Mouse (Mus musculus): ENCODE data around the gene Ckm. TPM values are rescaled to one million over a fixed set of nuclear protein-coding genes. Genes with fewer than 3 reads are reported as not detected.

Gene Ckm
- polyA plus RNA-seq, 2 experiments from 2014 or later = not detected

DNA sequence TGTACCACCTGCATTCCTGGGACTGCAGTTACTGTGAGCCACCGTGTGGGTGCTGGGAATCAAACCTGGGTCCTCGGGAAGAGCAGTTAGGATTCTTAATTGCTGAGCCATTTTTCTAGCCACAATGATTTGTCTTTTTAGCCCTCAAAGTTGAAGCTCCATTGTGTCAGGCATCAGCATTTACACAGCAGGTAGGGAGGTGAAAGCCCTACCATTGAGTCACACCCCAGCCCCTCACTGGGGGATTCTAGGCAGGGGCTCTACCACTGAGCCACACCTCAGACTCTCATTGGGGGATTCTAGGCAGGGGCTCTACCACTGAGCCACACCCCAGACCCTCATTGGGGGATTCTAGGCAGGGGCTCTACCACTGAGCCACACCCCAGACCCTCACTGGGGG lies 31.7 kb downstream of the Ckm start:
- no peak for ATAC-seq

GRCm38 (mm10) chr7:19437048-19437447 lies 32.5 kb downstream of the Ckm start:
- ATAC-seq = no peak

- no peak for ATAC-seq
Observed at GRCm38 (mm10) chr7:19441448-19442091, 37.0 kb downstream of the Ckm start.

GRCm38 (mm10) chr7:19443344-19443743 lies 38.8 kb downstream of the Ckm start:
- ATAC-seq = peak; percentile 58

DNA sequence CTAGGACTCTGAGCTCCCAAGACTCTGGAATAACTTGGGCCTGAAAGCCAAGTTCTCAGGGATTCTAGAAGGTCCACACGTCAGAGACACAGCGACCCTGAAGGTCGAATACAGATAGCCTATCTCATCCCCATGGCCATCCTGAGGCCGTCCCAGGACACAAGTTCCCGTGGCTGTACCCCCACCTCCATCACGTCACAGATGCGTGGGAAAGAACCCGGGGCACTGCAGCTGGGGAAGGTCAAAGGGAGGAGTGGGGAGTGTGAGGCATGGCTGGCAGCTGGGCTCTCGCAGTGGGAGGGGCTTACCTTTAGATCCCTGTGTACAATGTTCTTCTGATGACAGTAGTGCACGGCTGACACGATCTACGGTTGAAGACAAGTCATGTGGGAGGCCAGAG lies 40.2 kb downstream of the Ckm start:
- no peak for ATAC-seq

- ATAC-seq = no peak
Observed at GRCm38 (mm10) chr7:19447689-19448088, 43.1 kb downstream of the Ckm start.

DNA sequence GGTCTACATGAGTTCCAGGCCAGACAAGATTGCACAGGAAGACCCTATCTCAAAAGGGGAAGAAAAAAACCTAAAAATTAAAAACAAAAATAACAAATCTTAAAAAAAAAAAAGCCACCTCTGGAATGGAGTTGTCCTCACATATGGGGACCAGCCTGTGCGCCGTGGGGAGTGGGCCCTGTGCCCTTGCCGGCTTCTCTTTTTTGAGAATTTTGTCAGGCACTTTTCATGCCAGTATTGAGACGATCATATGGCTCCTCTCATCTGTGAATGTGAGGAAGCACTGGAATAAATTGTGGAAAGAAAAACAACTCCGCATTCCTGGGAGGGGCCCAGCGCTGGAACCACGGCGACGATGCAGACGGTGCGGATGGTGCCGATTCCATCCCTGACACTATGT lies 44.6 kb downstream of the Ckm start:
- ATAC-seq = no peak

DNA sequence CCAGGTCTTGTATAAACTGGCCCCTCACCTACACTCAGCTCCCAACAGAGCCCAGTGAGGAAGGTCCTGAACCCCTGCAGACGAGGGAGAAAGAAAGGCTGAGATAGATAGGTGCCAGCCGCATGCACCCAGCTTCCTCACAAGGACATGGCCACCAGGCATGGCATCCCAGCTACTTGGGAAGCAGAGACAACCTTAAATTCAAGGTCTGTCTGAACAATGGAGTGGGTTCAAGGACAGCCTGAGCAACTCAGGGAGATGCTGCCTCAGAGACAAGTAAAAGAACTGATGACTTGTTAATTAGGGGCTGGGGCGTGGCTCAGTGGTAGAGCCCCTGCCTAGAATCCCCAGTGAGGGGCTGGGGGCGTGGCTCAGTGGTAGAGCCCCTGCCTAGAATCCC lies 50.6 kb downstream of the Ckm start:
- no peak for ATAC-seq

DNA sequence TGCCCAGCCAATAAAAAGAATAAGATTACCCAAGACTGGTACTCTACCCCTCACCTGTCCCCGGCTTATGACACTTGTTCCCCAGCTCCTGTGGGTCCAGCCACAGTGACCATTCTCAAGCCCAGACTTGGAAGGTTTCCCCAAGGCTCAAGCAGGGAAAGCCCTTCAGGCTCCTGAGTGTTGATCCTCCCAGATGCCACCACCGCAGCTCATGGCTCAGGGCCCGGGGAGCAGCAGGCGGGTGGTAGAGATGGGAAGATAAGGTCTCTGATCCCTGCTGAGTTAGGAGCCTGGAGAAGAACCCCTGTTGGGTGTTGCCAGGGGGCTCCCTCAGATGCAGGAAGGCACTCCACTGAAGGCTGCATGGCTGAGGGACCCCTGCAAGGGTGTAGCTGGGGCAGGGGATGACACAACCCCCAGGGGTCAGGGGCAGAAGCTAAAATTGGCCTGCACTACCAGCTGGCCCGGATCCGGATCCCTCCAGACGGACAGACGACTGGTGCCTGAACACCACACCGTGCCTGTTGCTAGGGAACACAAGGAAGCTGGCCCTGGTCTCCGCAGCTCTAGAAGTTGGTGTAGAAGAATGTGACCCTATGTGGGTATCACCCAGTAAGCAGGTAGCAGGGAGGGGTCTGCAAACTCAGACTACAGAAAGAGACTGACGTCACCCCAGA lies 51.4 kb downstream of the Ckm start:
- ATAC-seq = no peak

GRCm38 (mm10) chr7:19456628-19457027 lies 52.1 kb downstream of the Ckm start:
- no peak for ATAC-seq

DNA sequence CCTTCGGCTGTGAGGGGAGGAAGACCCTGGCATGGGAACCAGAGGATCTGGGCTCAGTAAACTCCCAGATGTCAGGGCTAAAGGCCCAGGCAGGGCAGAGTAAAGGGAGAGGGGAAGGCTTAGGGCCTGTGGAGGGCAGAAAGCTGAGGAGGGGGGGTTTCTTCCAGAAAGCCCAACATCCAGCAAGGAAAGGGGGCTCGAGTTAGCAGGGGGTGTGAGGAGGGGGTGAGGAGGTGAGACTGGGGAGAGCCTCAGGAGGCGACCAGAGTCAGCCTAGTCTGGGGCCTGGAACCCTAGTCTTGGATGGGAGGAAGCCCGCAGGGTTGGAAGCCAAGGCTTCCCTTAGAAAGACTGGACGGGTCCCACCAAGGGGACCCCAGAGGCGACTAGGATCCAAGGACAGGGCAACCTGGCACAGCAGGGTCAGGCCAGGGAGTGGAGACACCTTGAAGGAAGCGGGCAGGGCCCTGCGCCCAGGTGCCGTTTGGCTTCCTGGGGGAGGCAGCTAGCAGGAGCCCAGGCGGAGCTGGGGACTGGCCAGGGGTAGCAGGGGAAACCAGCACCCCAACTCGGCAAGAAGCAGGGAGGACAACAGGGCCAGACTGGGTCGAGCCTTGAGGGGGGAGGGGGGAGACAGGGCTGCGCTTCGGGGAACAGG lies 53.0 kb downstream of the Ckm start:
- ATAC-seq = peak; percentile 35

DNA sequence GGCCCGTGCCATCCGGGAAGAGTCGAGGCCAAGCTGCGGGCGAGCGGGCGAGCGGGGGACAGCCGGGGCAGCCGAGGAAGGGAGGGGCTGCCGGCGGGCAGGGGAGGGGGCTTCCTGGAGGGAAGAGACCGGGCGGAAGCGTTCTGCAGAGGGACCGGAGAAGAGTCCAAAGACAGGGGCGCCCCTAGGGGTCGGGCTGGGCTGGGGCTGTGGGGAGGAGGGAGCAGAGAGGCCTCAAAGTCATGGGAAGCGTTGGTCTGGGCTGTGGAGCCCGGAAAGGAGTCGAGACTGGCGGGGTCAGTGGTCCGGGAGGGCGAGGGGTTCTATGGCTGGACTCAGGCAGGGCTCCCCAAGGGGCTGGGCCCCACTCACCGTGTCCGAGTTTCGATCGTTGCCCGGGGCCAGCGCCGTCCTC lies 53.5 kb downstream of the Ckm start:
- peak; percentile 68 for ATAC-seq

GRCm38 (mm10) chr7:19458591-19459111 lies 54.1 kb downstream of the Ckm start, which contains the start of gene Mark4:
Gene Mark4, minus strand, starts transcription at chr7:19458821.
- ATAC-seq = peak; percentile 76

GRCm38 (mm10) chr7:19459144-19459870 lies 54.7 kb downstream of the Ckm start:
- no peak for ATAC-seq

- ATAC-seq = no peak
Observed at GRCm38 (mm10) chr7:19460500-19460899, 55.9 kb downstream of the Ckm start.

GRCm38 (mm10) chr7:19461488-19461887 lies 56.9 kb downstream of the Ckm start:
- no peak for ATAC-seq

- no peak for ATAC-seq
Observed at GRCm38 (mm10) chr7:19462443-19462842, 57.9 kb downstream of the Ckm start.

GRCm38 (mm10) chr7:19462884-19463381 lies 58.4 kb downstream of the Ckm start, which contains the start of gene Exoc3l2:
Gene Exoc3l2, plus strand, starts transcription at chr7:19463331.
- no peak for ATAC-seq

DNA sequence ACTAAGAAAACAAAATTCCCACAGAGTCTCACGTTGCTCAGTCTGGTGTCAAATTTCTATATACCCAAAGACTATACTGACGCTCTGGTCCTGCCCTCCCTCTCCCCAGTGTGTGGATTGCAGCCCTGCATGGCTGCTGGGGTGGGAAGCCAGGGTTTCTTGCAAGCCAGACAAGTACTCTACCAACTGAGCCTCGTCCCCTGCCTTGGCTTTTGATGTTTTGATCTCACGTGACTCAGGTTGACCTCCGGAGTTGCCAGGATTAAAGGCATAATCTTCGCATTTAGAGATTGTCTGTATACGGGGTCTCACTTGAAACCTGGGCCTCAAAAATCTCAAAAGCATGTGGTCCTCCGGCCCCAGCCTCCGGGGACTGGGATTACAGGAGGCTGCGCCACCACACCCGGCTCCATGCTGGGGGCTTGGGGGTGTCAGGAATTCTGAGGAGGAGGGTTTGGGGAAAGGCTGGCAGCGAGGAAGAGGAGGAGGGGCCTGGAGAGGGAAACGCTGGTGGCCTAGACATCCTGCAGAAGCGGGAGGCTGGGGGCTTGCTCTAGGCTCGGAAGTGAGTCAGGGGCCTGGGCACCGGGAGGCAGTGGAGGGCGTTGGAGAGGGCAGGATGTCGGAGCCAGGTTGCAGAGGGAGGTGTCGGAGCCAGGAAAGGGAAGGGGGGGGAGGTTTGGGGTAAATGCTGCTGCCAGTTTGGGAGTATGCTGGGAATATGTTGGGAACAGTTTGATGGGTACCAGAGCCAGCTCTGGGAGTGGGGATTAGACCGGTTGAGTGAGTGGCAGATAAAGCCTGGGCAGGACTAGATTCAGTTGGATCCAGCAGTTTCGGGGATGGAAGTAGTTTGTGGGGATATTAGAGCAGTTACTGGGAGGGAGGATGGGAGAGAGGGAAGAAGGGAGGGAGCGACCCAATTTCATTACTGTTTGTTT lies 60.1 kb downstream of the Ckm start:
- no peak for ATAC-seq

GRCm38 (mm10) chr7:19466602-19467145 lies 62.1 kb downstream of the Ckm start:
- ATAC-seq = no peak

DNA sequence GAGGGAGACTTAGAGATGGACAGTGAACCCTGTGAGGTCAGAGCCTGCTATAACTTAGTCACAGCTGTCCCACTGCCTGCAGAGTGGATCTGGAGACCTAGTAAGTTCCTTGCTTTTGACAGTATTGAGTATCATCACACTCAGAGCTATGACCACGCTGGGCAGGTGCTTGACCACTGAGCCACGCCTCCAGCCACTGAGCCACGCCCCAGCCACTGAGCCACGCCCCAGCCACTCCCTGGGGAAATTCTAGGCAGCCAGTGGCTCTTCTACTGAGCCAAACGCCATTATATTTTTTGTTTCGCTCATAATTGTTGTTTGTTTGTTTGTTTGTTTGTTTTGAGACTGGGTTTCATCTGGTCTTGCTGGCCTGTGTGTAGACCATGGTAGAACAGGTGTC lies 63.1 kb downstream of the Ckm start:
- ATAC-seq = no peak

All from CD4-positive, CD25-positive, alpha-beta regulatory T cell, adult 4 months (primary cell).